Mouse (Mus musculus) ES-E14 (cell line): Measurements from ENCODE around the gene Hrc.

Experiments
- HCFC1 ChIP-seq: IDR thresholded peaks from 2 replicates; pipeline ENCODE4 v1.6.1; 2012; ENCODE audit warnings: low read length, inconsistent platforms, borderline replicate concordance; ENCODE audit not compliant: insufficient read depth
- MAFK ChIP-seq: IDR thresholded peaks from 2 replicates; pipeline ENCODE4 v1.6.1; 2014; ENCODE audit warnings: mild to moderate bottlenecking, low read depth, low read length, inconsistent platforms; ENCODE audit not compliant: insufficient read depth
- ZC3H11A ChIP-seq: IDR thresholded peaks from 2 replicates; pipeline ENCODE4 v1.6.1; 2012; ENCODE audit warnings: low read depth, mild to moderate bottlenecking, inconsistent platforms, low read length, borderline replicate concordance
- ZNF384 ChIP-seq: IDR thresholded peaks from 2 replicates; pipeline ENCODE4 v1.6.1; 2012; ENCODE audit warnings: low read depth, low read length, inconsistent platforms

GRCm38 (mm10) chr7:45286486-45286885 lies 48.6 kb upstream of the Hrc start:
- no peak for TF ChIP-seq HCFC1
- no peak for TF ChIP-seq ZC3H11A
- TF ChIP-seq MAFK: no peak
- TF ChIP-seq ZNF384: no peak
